Mouse (Mus musculus) heart, embryonic 13.5 days (tissue): ENCODE measurements around the gene Cetn4. TPM values are rescaled to one million over a fixed set of nuclear protein-coding genes. Genes with fewer than 3 reads are reported as not detected.

ENCODE experiments used
- ATAC-seq: fragments of 200-750 bp; cut with Nextera tagmentation; 2 replicates; pipeline ENCODE4 v1.8.0; 2017; ENCODE audit warnings: moderate TSS enrichment; ENCODE audit not compliant: insufficient number of reproducible peaks, low FRiP score, low TSS enrichment; ENCODE audit errors: extremely low read depth
- H3K27ac ChIP-seq: fragments of 300-500 bp; sonication (generic); replicated peaks from 2 replicates; pipeline ENCODE4 v1.5.1; 2015; ENCODE audit warnings: moderate library complexity, mild to moderate bottlenecking, inconsistent platforms
- H3K27me3 ChIP-seq: fragments of 300-500 bp; sonication (generic); replicated peaks from 2 replicates; pipeline ENCODE4 v1.6.1; 2015; ENCODE audit warnings: mild to moderate bottlenecking, inconsistent platforms
- H3K36me3 ChIP-seq: fragments of 300-500 bp; sonication (generic); 2 replicates; pipeline ENCODE4 v1.6.1; 2015; ENCODE audit warnings: mild to moderate bottlenecking, inconsistent platforms
- H3K4me1 ChIP-seq: fragments of 300-500 bp; sonication (generic); 2 replicates; pipeline ENCODE4 v1.6.1; 2015; ENCODE audit warnings: inconsistent platforms
- H3K4me2 ChIP-seq: fragments of 300-500 bp; sonication (generic); 2 replicates; pipeline ENCODE4 v1.6.1; 2015; ENCODE audit warnings: inconsistent platforms, mild to moderate bottlenecking, moderate library complexity
- H3K4me3 ChIP-seq: fragments of 300-500 bp; sonication (generic); 2 replicates; pipeline ENCODE4 v1.5.1; 2015; ENCODE audit warnings: moderate library complexity, mild to moderate bottlenecking, inconsistent platforms
- H3K9ac ChIP-seq: fragments of 300-500 bp; sonication (generic); 2 replicates; pipeline ENCODE4 v1.6.1; 2015; ENCODE audit warnings: inconsistent platforms, mild to moderate bottlenecking, moderate library complexity
- H3K9me3 ChIP-seq: fragments of 300-500 bp; sonication (generic); 2 replicates; pipeline ENCODE4 v1.6.1; 2016; ENCODE audit warnings: inconsistent platforms
- WGBS: fragments of 180-500 bp; shearing (Covaris S2); methylation state at CpG from one replicate; pipeline ENCODE4 v1.1.7; 2015; ENCODE audit warnings: mixed read lengths; 5-methylcytosine and 5-hydroxymethylcytosine counted together
- polyA plus RNA-seq: library from polyadenylated mRNA; unstranded; fragments of >200 nt; fragmentation: Nextera tagmentation; extraction: Ambion mirVana; gene quantifications from 2 replicates; pipeline ENCODE4 v1.2.1, GENCODE M21; 2015

Cetn4 gene
- polyA plus RNA-seq, 1 experiment from 2014 or later, result 1.2 TPM

DNA sequence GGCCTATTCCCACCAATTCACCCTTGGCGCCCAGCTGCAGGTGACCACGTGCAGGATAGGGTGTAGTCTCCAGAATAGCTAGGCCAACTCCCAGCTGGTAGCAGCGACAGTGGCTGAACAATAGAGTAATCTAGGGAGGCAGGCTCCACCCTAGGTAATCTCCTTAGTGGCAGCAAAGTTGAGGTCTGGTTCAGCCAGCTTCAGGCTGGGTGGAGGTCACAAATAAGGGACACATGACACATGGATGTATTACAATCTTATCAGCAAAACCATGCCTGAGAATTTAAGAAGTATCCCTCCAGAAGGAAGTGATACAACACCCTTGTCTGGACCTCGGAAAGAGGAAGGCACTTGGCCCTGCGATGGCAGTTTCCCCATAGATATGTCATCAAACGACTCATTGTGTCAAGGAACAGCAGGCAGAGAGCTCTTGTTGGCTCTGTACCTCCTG, 19.5 kb upstream of the Cetn4 start:
- 54% methylated on average over 6 of the region's 6 CpGs for WGBS
- peaks cover under 1% of the 10 kb centered on the region; the same call in 1 of the 2 replicates for H3K4me1 ChIP-seq
- no peak for ATAC-seq

DNA sequence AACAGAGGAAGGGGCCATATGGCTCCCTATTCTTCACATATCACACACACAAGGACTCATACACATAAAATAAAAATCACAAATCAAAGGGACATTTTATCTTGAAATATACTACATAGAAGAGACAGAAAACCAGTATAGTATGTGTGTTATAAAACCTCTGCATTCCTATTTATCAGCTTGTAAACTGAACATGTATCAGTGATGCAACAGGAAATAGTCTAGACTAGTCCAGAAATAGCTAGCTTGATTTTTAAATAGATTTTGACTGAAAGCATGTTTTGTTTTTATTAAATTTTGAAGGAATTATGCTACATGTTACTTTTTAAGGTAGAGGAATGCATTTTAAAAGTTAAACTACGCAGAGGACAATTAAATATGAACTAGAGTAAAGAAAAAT, 17.5 kb upstream of the Cetn4 start:
- H3K9me3 ChIP-seq, result no peaks in the 10 kb centered on the region
- H3K4me3 ChIP-seq, result no peak overlapping the region
- H3K36me3 ChIP-seq, result no peaks in the 10 kb centered on the region
- no peaks in the 10 kb centered on the region for H3K27me3 ChIP-seq
- no peak overlapping the region for H3K4me2 ChIP-seq
- H3K4me1 ChIP-seq, result peaks cover 18% of the 10 kb centered on the region
- no peak for ATAC-seq
- WGBS, result 79% methylated on average over 1 of the region's 1 CpGs
- no peak overlapping the region for H3K9ac ChIP-seq
- no peak overlapping the region for H3K27ac ChIP-seq

More for the DNA sequence above, 19.5 kb upstream of the Cetn4 start:
- Histone ChIP-seq H3K36me3 (no peaks in the 10 kb centered on the region), H3K9ac (no peak overlapping the region), H3K4me2 (no peak overlapping the region), H3K27me3 (no peaks in the 10 kb centered on the region), H3K27ac (no peak overlapping the region), H3K9me3 (no peaks in the 10 kb centered on the region), H3K4me3 (no peak overlapping the region)

DNA sequence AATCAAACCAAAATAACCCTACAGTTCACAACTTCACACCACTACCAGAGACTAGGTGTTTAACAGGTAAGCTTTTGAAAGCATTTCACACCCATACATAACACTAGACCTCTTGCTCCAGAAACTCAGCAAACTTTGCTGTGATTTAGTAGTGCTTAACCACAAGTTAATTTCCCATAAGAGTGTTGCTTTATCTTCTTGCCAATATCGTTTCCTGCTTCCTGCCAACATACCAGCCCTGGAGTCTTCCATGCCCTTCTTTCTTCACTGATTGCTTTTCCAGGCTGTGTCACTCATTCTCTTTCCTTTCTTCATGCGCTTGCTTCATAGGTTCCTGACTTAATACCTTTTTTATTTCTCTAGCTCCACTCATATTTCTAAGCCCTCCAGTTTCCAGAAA, 16.0 kb upstream of the Cetn4 start:
- H3K4me1 ChIP-seq, result peaks cover 24% of the 10 kb centered on the region
- no peak overlapping the region for H3K27ac ChIP-seq
- ATAC-seq, result no peak
- no peaks in the 10 kb centered on the region for H3K9me3 ChIP-seq
- H3K27me3 ChIP-seq, result no peaks in the 10 kb centered on the region
- no peak overlapping the region for H3K4me2 ChIP-seq
- H3K36me3 ChIP-seq, result no peaks in the 10 kb centered on the region
- WGBS, result 58% methylated on average over 2 of the region's 2 CpGs
- H3K4me3 ChIP-seq, result no peak overlapping the region
- no peak overlapping the region for H3K9ac ChIP-seq

DNA sequence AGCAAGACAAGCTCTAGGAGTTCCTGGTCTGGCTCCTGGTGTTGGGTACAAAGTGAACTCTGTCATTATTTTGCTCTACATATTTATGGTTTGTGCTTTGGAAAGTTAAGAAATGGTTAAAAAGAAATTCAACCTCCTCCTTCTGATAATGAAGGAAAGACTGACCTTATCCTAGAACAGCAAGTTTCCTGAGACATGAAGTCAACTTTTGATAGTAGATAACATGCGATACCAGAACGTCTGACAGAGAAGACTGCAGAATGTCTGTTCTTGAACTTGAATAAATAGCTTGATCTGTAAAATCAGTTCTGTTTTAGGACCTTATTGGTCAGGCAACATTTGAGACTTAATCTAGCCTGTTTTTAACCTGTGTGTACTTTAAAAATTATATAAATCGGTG, 14.1 kb upstream of the Cetn4 start:
- ATAC-seq, result no peak
- no peaks in the 10 kb centered on the region for H3K27me3 ChIP-seq
- H3K9me3 ChIP-seq, result no peaks in the 10 kb centered on the region
- no peaks in the 10 kb centered on the region for H3K36me3 ChIP-seq
- H3K4me3 ChIP-seq, result no peak overlapping the region
- WGBS, result 55% methylated on average over 3 of the region's 3 CpGs
- no peak overlapping the region for H3K27ac ChIP-seq
- peaks cover 24% of the 10 kb centered on the region for H3K4me1 ChIP-seq
- H3K4me2 ChIP-seq, result no peak overlapping the region
- H3K9ac ChIP-seq, result no peak overlapping the region

DNA sequence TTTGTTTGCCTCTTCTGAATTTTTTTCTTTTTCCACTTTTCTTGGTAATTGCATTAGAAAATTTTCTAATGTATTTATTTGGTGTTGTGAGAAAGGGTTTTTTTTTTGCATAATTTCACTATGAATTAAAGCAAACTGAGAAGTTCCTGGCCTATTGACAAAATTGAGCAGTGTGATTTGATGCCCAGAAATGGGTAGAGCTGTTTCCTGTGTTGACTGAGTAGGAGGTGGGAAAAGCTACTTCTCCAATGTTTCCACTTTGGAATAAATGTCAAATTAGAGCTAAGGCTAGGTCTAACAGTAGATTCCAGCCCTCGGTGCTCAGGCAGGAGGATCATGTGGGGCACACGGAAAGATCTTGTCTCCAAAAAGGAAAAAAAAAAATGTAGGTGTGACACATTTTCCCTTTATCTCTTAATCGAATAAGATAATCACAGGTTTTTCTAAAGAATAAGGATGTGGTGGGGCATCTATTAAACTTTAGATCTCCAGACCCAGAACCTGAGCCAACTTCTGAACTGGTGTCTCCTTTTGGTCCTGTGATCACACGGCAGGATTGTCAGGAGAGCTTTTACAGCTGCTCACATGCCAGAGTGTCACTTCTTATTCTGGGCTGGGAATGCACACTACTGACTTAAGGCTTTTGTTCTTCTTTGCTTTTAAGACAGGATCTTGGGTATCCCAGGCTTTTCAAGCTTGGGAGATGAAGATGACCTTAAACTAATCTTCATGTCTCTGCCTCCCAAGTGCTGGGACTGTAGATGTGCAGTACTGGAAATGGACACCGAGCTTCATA, 13.0 kb upstream of the Cetn4 start:
- ATAC-seq, result no peak
- peaks cover 24% of the 10 kb centered on the region for H3K4me1 ChIP-seq
- H3K4me2 ChIP-seq, result no peak overlapping the region
- peaks cover 6% of the 10 kb centered on the region for H3K36me3 ChIP-seq
- H3K27ac ChIP-seq, result no peak overlapping the region
- H3K9ac ChIP-seq, result no peak overlapping the region
- H3K27me3 ChIP-seq, result no peaks in the 10 kb centered on the region
- no peaks in the 10 kb centered on the region for H3K9me3 ChIP-seq
- H3K4me3 ChIP-seq, result no peak overlapping the region
- 66% methylated on average over 5 of the region's 5 CpGs for WGBS

DNA sequence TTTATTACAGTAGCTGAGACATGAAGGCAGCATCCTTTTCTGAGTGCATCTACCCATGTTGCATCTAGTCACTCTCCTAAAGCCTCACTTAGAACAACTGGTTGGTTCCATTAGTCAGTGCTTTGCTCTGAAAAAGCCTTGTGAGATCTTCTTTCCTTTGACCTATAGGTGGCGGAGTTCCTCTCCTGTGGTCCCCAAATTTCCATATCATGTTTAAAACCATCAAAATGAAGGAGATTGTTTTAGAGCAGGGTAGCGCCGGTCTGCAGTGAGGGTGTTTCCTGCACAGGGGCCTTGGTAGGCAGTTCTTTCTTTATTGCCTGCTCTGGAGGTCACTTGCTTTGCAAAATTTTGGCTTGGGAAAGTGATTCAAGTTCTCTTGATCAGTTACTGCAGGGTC, 11.8 kb upstream of the Cetn4 start:
- H3K36me3 ChIP-seq, result peaks cover 18% of the 10 kb centered on the region
- H3K9me3 ChIP-seq, result no peaks in the 10 kb centered on the region
- no peak overlapping the region for H3K4me2 ChIP-seq
- ATAC-seq, result no peak
- H3K27me3 ChIP-seq, result no peaks in the 10 kb centered on the region
- WGBS, result 27% methylated on average over 3 of the region's 3 CpGs
- H3K4me3 ChIP-seq, result no peak overlapping the region
- H3K4me1 ChIP-seq, result peaks cover 24% of the 10 kb centered on the region
- H3K9ac ChIP-seq, result no peak overlapping the region
- H3K27ac ChIP-seq, result no peak overlapping the region

DNA sequence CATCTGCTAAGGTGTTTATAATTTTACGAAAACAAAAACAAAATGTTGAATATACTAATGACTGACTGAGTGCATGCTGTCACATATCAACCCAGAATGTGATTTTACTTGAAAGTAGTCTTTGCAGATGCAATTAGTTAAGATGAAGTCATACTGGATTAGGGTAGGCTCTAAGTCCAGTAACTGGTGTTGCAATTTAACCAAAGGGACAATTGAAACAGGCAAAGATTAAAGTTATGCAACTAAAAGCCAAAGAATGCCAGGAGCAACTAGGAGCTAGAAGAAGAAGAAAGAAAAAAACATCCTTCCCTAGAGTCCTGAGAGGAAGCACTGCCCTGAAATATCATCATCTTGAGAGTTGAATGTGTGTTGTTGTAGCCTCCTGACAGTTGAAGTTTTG, 3.7 kb upstream of the Cetn4 start:
- no peak overlapping the region for H3K9ac ChIP-seq
- H3K4me2 ChIP-seq, result no peak overlapping the region
- H3K9me3 ChIP-seq, result no peaks in the 10 kb centered on the region
- no peak for ATAC-seq
- H3K4me3 ChIP-seq, result no peak overlapping the region
- H3K27me3 ChIP-seq, result no peaks in the 10 kb centered on the region
- H3K27ac ChIP-seq, result no peak overlapping the region
- H3K36me3 ChIP-seq, result peaks cover 25% of the 10 kb centered on the region
- WGBS, result 84% methylated on average over 1 of the region's 1 CpGs
- peaks cover 15% of the 10 kb centered on the region for H3K4me1 ChIP-seq

DNA sequence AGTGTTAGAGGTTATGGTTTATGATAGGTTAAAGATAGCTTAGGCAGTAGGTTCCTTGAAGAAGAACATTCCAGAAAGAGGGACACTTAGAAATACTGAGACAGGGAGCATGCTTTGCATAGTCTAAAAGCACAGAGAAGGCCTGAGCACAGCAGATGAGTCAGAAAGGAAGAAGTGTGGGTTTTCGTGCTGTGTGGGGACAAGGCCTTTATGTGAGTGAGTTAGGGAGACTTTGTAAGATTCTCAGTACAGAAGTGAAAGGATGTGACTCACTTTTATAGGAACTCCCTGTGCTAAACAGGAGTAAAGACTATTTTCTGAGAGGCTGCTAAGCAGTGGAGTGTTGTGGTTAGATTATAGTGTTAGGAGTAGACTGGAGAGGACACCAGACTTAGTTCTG, 863 bp upstream of the Cetn4 start:
- Histone ChIP-seq H3K4me2 (peak overlapping the region; percentile 89), H3K4me3 (peak overlapping the region; percentile 90), H3K9me3 (no peaks in the 10 kb centered on the region), H3K4me1 (peaks cover 15% of the 10 kb centered on the region), H3K27ac (peak overlapping the region; percentile 32), H3K27me3 (no peaks in the 10 kb centered on the region), H3K9ac (peak overlapping the region; percentile 90), H3K36me3 (no peaks in the 10 kb centered on the region)
- no peak for ATAC-seq
- 18% methylated on average over 1 of the region's 1 CpGs for WGBS

DNA sequence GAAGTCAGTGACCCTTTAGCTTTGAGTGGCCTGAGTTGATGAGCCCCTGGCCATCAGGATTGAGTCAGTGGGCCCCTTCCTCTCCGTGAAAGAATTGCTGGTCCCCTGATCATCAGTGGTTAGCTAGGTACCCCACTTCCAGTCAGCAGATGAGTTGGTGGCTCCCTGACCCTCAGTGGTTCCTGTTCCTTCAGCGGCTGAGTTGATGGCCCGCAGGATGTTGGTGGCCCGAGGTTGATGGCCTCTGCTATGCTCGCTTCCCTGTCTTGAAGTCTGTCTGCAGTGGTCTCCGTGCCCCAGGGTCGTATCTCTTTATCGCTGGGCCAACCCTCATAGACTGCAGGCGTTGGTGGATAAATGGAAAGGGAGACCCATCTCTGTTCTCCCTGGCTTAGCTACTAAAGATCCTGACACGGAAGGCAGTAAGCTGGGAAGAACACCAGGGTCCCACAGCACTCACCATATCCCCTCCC, 575 bp downstream of the Cetn4 start:
- no peaks in the 10 kb centered on the region for H3K27me3 ChIP-seq
- H3K36me3 ChIP-seq, result no peaks in the 10 kb centered on the region
- peak overlapping the region; percentile 90 for H3K4me3 ChIP-seq
- no peak for ATAC-seq
- peak overlapping the region; percentile 90 for H3K9ac ChIP-seq
- no peak overlapping the region for H3K27ac ChIP-seq
- no peaks in the 10 kb centered on the region for H3K9me3 ChIP-seq
- H3K4me1 ChIP-seq, result peaks cover 15% of the 10 kb centered on the region
- WGBS, result 2% methylated on average over 10 of the region's 10 CpGs
- peak overlapping the region; percentile 89 for H3K4me2 ChIP-seq

DNA sequence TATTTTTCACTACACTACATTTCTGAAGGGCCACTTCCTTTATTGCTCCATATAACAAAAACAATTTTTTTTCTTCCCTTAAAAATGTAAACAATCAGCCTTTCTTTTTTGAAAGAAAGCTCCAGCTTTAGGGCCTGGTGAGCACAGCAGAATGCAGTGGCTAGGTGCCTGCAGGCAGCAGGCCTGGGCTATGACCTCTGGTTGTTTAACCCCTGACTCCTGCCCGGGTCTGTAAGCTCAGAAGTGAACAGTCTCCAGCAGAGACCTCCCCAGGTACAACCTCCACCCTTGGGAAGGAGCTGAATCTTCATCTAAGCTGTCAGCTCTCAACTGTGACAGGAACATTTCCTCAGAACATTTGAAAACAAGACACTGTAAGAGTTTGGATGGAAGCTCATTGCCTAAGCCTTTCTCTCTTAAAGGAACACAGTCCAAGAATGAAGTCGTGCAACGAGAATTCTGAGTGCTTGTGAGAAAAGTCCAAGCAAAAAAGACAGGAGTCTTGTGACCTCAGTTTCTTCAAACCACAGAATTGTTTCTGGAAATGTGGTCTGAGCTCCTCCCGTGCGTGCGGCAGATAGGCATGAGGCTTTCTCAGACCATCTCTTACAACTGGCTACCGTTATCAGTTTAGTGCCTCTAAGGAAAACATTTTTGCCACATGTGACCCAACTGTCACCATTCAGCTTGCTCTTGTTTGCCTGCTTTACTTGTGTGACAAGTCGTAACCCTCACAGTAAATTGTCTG, 8.9 kb downstream of the Cetn4 start:
- H3K27ac ChIP-seq, result no peak overlapping the region
- H3K9ac ChIP-seq, result no peak overlapping the region
- no peaks in the 10 kb centered on the region for H3K36me3 ChIP-seq
- H3K4me3 ChIP-seq, result no peak overlapping the region
- ATAC-seq, result no peak
- no peak overlapping the region for H3K4me2 ChIP-seq
- H3K27me3 ChIP-seq, result no peaks in the 10 kb centered on the region
- 51% methylated on average over 8 of the region's 8 CpGs for WGBS
- no peaks in the 10 kb centered on the region for H3K4me1 ChIP-seq
- H3K9me3 ChIP-seq, result no peaks in the 10 kb centered on the region

DNA sequence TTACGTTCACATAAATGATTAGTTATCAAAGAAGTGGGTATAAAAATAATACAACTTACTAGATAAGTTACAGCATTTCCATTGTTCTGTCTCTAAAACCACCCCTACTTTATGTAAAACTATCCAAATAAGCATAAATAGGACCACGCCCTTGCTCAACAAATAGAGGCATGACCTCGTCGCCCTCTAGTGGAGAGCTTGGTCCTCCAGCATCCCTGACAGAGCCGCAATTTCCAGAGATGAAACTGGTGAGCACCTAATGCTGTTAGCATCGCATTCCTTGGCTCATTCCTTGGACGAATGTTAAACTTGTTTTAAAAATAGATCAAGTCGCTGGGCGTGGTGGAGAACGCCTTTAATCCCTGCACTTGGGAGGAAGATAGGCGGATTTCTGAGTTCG, 9.8 kb downstream of the Cetn4 start:
- H3K27me3 ChIP-seq, result no peaks in the 10 kb centered on the region
- H3K4me3 ChIP-seq, result no peak overlapping the region
- no peak overlapping the region for H3K27ac ChIP-seq
- no peaks in the 10 kb centered on the region for H3K36me3 ChIP-seq
- H3K9ac ChIP-seq, result no peak overlapping the region
- no peak overlapping the region for H3K4me2 ChIP-seq
- no peak for ATAC-seq
- no peaks in the 10 kb centered on the region for H3K9me3 ChIP-seq
- no peaks in the 10 kb centered on the region for H3K4me1 ChIP-seq
- WGBS, result 28% methylated on average over 12 of the region's 12 CpGs
